Mouse (Mus musculus): Measurements from ENCODE around the gene 4933430I17Rik. TPM values are rescaled to one million over a fixed set of nuclear protein-coding genes. Genes with fewer than 3 reads are reported as not detected.

The 4933430I17Rik gene
- total and polyA plus RNA-seq, 3 experiments, result 0.30 to 1.8 (median 0.52) TPM

- Histone ChIP-seq H3K27ac (ENCODE audit: insufficient read depth, low read depth) (no peak overlapping the region), H3K9me3 (replicated peaks; ENCODE audit: low read length) (no peaks in the 10 kb centered on the region), H3K27me3 (replicated peaks) (peaks cover 12% of the 10 kb centered on the region), H3K36me3 (replicated peaks in 1 of 2; ENCODE audit: control insufficient read depth in 1 of 2, insufficient read depth in 1 of 2, low read length in 1 of 2) (no peaks in the 10 kb centered on the region), H3K4me3 (replicated peaks in 1 of 3; ENCODE audit: low read depth in 2 of 3, low read length in 2 of 3, poor library complexity in 1 of 3) (no peak overlapping the region), H3K79me2 (replicated peaks; ENCODE audit: control insufficient read depth, extremely low read depth, insufficient read depth, poor library complexity, severe bottlenecking) (no peaks in the 10 kb centered on the region), H3K4me2 (ENCODE audit: insufficient read depth, low read depth, poor library complexity, severe bottlenecking) (no peak overlapping the region), H3K9ac (ENCODE audit: insufficient read depth, low read depth) (no peak overlapping the region), H3K4me1 (ENCODE audit: control insufficient read depth in 1 of 2, insufficient read depth in 2 of 2) (no peaks in the 10 kb centered on the region)
- TF ChIP-seq E2F4 (IDR thresholded peaks at IDR 0.05; ENCODE audit: insufficient replicate concordance, low read depth, low read length), result no peak
- no peak for TF ChIP-seq PAX5 (IDR thresholded peaks at IDR 0.05; ENCODE audit: low read length)
- TF ChIP-seq MAFK (IDR thresholded peaks at IDR 0.05; ENCODE audit: insufficient replicate concordance, low read length), result no peak
- TF ChIP-seq POLR2AphosphoS2 (IDR thresholded peaks at IDR 0.05; ENCODE audit: low read depth, low read length), result no peak
- no peak for TF ChIP-seq MAX (IDR thresholded peaks at IDR 0.05; ENCODE audit: low read length)
- no peak for TF ChIP-seq RAD21 (IDR thresholded peaks at IDR 0.05; ENCODE audit: low read depth, low read length)
- TF ChIP-seq ZKSCAN1 (IDR thresholded peaks at IDR 0.05; ENCODE audit: borderline replicate concordance, low read depth, low read length), result no peak
- no peak for TF ChIP-seq JUN (IDR thresholded peaks at IDR 0.05; ENCODE audit: insufficient read depth, low read depth, low read length)
- no peak for TF ChIP-seq POLR2A (IDR thresholded peaks at IDR 0.05; ENCODE audit: low read depth, low read length)
- no peak for TF ChIP-seq MAZ (IDR thresholded peaks at IDR 0.05; ENCODE audit: low read depth, low read length)
- TF ChIP-seq TBP (conservative IDR thresholded peaks at IDR 0.05; ENCODE audit: low read depth, low read length), result no peak
- no peak for TF ChIP-seq SMC3 (IDR thresholded peaks at IDR 0.05; ENCODE audit: low read depth, low read length)
- no peak for TF ChIP-seq IRF4 (IDR thresholded peaks at IDR 0.05; ENCODE audit: low read depth, low read length)
- no peak for TF ChIP-seq USF2 (conservative IDR thresholded peaks at IDR 0.05; ENCODE audit: low read depth, low read length)
- no peak for TF ChIP-seq KAT2A (IDR thresholded peaks at IDR 0.05; ENCODE audit: insufficient replicate concordance, low read length)
- no peak for TF ChIP-seq JUND (conservative IDR thresholded peaks at IDR 0.05; ENCODE audit: low read depth, low read length)
- no peak for TF ChIP-seq RCOR1 (conservative IDR thresholded peaks at IDR 0.05; ENCODE audit: low read depth, low read length)
- dilution Hi-C loops (cut with MboI; ENCODE audit: extremely low pct_ligation_motif_present, extremely low pct_unique_long_range_greater_than_20kb, low sequenced_read_pairs), result no loop called here
- no peak for DNase-seq (ENCODE audit: extremely low read depth)
- in situ Hi-C loops (cut with MboI; ENCODE audit: low pct_ligation_motif_present, low pct_unique_long_range_greater_than_20kb, low sequenced_read_pairs), result no loop called here
These were observed 69.3 kb downstream of the 4933430I17Rik start for GRCm38 (mm10) chr4:62594442-62594841.

GRCm38 (mm10) chr4:62596051-62596450 lies 70.9 kb downstream of the 4933430I17Rik start:
- H3K4me1 ChIP-seq (ENCODE audit: control insufficient read depth in 1 of 2, insufficient read depth in 2 of 2), result peaks cover 0 to 10% of the 10 kb centered on the region in 2 experiments; a peak in 2 of 4 replicates
- peaks cover 12% of the 10 kb centered on the region for H3K27me3 ChIP-seq (replicated peaks)
- no peak overlapping the region for H3K4me3 ChIP-seq (replicated peaks in 1 of 3; ENCODE audit: low read depth in 2 of 3, low read length in 2 of 3, poor library complexity in 1 of 3)
- in situ Hi-C loops (cut with MboI; ENCODE audit: low pct_ligation_motif_present, low pct_unique_long_range_greater_than_20kb, low sequenced_read_pairs), result no loop called here
- H3K79me2 ChIP-seq (replicated peaks; ENCODE audit: control insufficient read depth, extremely low read depth, insufficient read depth, poor library complexity, severe bottlenecking), result no peaks in the 10 kb centered on the region
- no peak for TF ChIP-seq MAX (IDR thresholded peaks at IDR 0.05; ENCODE audit: low read length)
- TF ChIP-seq ETS1 (conservative IDR thresholded peaks at IDR 0.05; ENCODE audit: low read depth, low read length), result no peak
- no peak for TF ChIP-seq SIN3A (IDR thresholded peaks at IDR 0.05; ENCODE audit: low read length)
- no peak overlapping the region for H3K4me2 ChIP-seq (ENCODE audit: insufficient read depth, low read depth, poor library complexity, severe bottlenecking)
- H3K9me3 ChIP-seq (replicated peaks; ENCODE audit: low read length), result peaks cover 1% of the 10 kb centered on the region
- dilution Hi-C loops (cut with MboI; ENCODE audit: extremely low pct_ligation_motif_present, extremely low pct_unique_long_range_greater_than_20kb, low sequenced_read_pairs), result no loop called here
- no peak overlapping the region for H3K27ac ChIP-seq (ENCODE audit: insufficient read depth, low read depth)
- no peaks in the 10 kb centered on the region for H3K36me3 ChIP-seq (replicated peaks in 1 of 2; ENCODE audit: control insufficient read depth in 1 of 2, insufficient read depth in 1 of 2, low read length in 1 of 2)
- no peak for DNase-seq (ENCODE audit: extremely low read depth)
- H3K9ac ChIP-seq (ENCODE audit: insufficient read depth, low read depth), result no peak overlapping the region

Other genes with a start within 250 kb of the 4933430I17Rik start
- 30.4 and 30.8 TPM in 2 replicates for gene Fkbp15, start 164.8 kb upstream of the 4933430I17Rik start, total RNA-seq (2012; rRNA removed)
- gene Fkbp15, start 164.8 kb upstream of the 4933430I17Rik start, total RNA-seq (2014; rRNA removed), result 24.0 and 25.9 TPM in 2 replicates
- gene Fkbp15, start 164.8 kb upstream of the 4933430I17Rik start, polyA plus RNA-seq (2012; ENCODE audit: insufficient read length, low read depth), result 32.9 and 35.1 TPM in 2 replicates
- gene Slc31a1, start 164.6 kb upstream of the 4933430I17Rik start, total RNA-seq (2012; rRNA removed), result 14.0 and 16.5 TPM in 2 replicates
- gene Slc31a1, start 164.6 kb upstream of the 4933430I17Rik start, total RNA-seq (2014; rRNA removed), result 18.1 and 19.7 TPM in 2 replicates
- gene Slc31a1, start 164.6 kb upstream of the 4933430I17Rik start, polyA plus RNA-seq (2012; ENCODE audit: insufficient read length, low read depth), result 30.3 and 32.5 TPM in 2 replicates
- gene Cdc26, start 116.7 kb upstream of the 4933430I17Rik start, total RNA-seq (2012; rRNA removed), result 78.2 and 103 TPM in 2 replicates
- 256 and 258 TPM in 2 replicates for gene Cdc26, start 116.7 kb upstream of the 4933430I17Rik start, total RNA-seq (2014; rRNA removed)
- gene Cdc26, start 116.7 kb upstream of the 4933430I17Rik start, polyA plus RNA-seq (2012; ENCODE audit: insufficient read length, low read depth), result 105 and 125 TPM in 2 replicates
- 18.1 and 22.5 TPM in 2 replicates for gene Prpf4, start 116.6 kb upstream of the 4933430I17Rik start, total RNA-seq (2012; rRNA removed)
- 33.5 and 33.9 TPM in 2 replicates for gene Prpf4, start 116.6 kb upstream of the 4933430I17Rik start, total RNA-seq (2014; rRNA removed)
- gene Prpf4, start 116.6 kb upstream of the 4933430I17Rik start, polyA plus RNA-seq (2012; ENCODE audit: insufficient read length, low read depth), result 31.6 and 33.7 TPM in 2 replicates
- 3.5 and 4.1 TPM in 2 replicates for gene Rnf183, start 90.1 kb upstream of the 4933430I17Rik start, total RNA-seq (2012; rRNA removed)
- gene Rnf183, start 90.1 kb upstream of the 4933430I17Rik start, total RNA-seq (2014; rRNA removed), result 3.6 and 4.4 TPM in 2 replicates
- gene Rnf183, start 90.1 kb upstream of the 4933430I17Rik start, polyA plus RNA-seq (2012; ENCODE audit: insufficient read length, low read depth), result 3.8 and 4.0 TPM in 2 replicates
- 4.4 and 5.0 TPM in 2 replicates for gene Wdr31, start 54.5 kb upstream of the 4933430I17Rik start, total RNA-seq (2012; rRNA removed)
- 3.0 and 3.4 TPM in 2 replicates for gene Wdr31, start 54.5 kb upstream of the 4933430I17Rik start, total RNA-seq (2014; rRNA removed)
- gene Wdr31, start 54.5 kb upstream of the 4933430I17Rik start, polyA plus RNA-seq (2012; ENCODE audit: insufficient read length, low read depth), result 3.8 and 4.7 TPM in 2 replicates
- gene Bspry, start 45.3 kb upstream of the 4933430I17Rik start, total RNA-seq (2012; rRNA removed), result 1.1 and 1.2 TPM in 2 replicates
- 0.86 and 0.95 TPM in 2 replicates for gene Bspry, start 45.3 kb upstream of the 4933430I17Rik start, total RNA-seq (2014; rRNA removed)
- 0.53 and 1.2 TPM in 2 replicates for gene Bspry, start 45.3 kb upstream of the 4933430I17Rik start, polyA plus RNA-seq (2012; ENCODE audit: insufficient read length, low read depth)
- 4.7 and 6.1 TPM in 2 replicates for gene Hdhd3, start 21.9 kb upstream of the 4933430I17Rik start, total RNA-seq (2012; rRNA removed)
- 2.9 and 4.5 TPM in 2 replicates for gene Hdhd3, start 21.9 kb upstream of the 4933430I17Rik start, total RNA-seq (2014; rRNA removed)
- gene Hdhd3, start 21.9 kb upstream of the 4933430I17Rik start, polyA plus RNA-seq (2012; ENCODE audit: insufficient read length, low read depth), result 4.7 and 5.3 TPM in 2 replicates
- gene Alad, start 5.5 kb upstream of the 4933430I17Rik start, total RNA-seq (2012; rRNA removed), result 79.0 and 84.2 TPM in 2 replicates
- gene Alad, start 5.5 kb upstream of the 4933430I17Rik start, total RNA-seq (2014; rRNA removed), result 33.3 and 35.1 TPM in 2 replicates
- 71.5 and 78.2 TPM in 2 replicates for gene Alad, start 5.5 kb upstream of the 4933430I17Rik start, polyA plus RNA-seq (2012; ENCODE audit: insufficient read length, low read depth)
- gene Pole3, start 301 bp upstream of the 4933430I17Rik start, total RNA-seq (2012; rRNA removed), result 32.1 and 43.7 TPM in 2 replicates
- gene Pole3, start 301 bp upstream of the 4933430I17Rik start, total RNA-seq (2014; rRNA removed), result 69.8 and 74.6 TPM in 2 replicates
- gene Pole3, start 301 bp upstream of the 4933430I17Rik start, polyA plus RNA-seq (2012; ENCODE audit: insufficient read length, low read depth), result 87.5 and 98.9 TPM in 2 replicates
- gene Rgs3, start 34.5 kb downstream of the 4933430I17Rik start, total RNA-seq (2012; rRNA removed), result 2.0 and 3.3 TPM in 2 replicates
- 3.4 and 3.5 TPM in 2 replicates for gene Rgs3, start 34.5 kb downstream of the 4933430I17Rik start, total RNA-seq (2014; rRNA removed)
- 5.1 and 6.0 TPM in 2 replicates for gene Rgs3, start 34.5 kb downstream of the 4933430I17Rik start, polyA plus RNA-seq (2012; ENCODE audit: insufficient read length, low read depth)